Mouse (Mus musculus) mesoderm, embryonic 11.5 days (tissue): ENCODE results near the gene Pak4.
"Not testable (repeated sequence)": the region's sequence is repeated elsewhere in the genome, so short reads cannot be mapped to it uniquely, and the experiment has no call there.

Experiments used
- DNase-seq: peaks from one replicate; pipeline ENCODE4 v3.0.0-alpha.2; 2012; ENCODE audit warnings: low read depth, low spot score

The Pak4 gene

GRCm38 (mm10) chr7:28562371-28562770 is 35.6 kb downstream of the Pak4 start:
- no peak for DNase-seq

- DNase-seq, result no peak
Measured at GRCm38 (mm10) chr7:28561967-28562366, 36.0 kb downstream of the Pak4 start.

GRCm38 (mm10) chr7:28560856-28561255 is 37.1 kb downstream of the Pak4 start:
- no peak for DNase-seq

- DNase-seq, result no peak
Measured at GRCm38 (mm10) chr7:28558486-28558885, 39.5 kb downstream of the Pak4 start.

GRCm38 (mm10) chr7:28557708-28558107 is 40.3 kb downstream of the Pak4 start:
- no peak for DNase-seq

GRCm38 (mm10) chr7:28557069-28557468 is 40.9 kb downstream of the Pak4 start:
- DNase-seq, result no peak

- DNase-seq, result no peak
Measured at GRCm38 (mm10) chr7:28555939-28556535, 41.9 kb downstream of the Pak4 start.

GRCm38 (mm10) chr7:28553076-28553475 is 44.9 kb downstream of the Pak4 start:
- DNase-seq, result no peak

- no peak for DNase-seq
Measured at GRCm38 (mm10) chr7:28547628-28548027, 50.4 kb downstream of the Pak4 start.

- no peak for DNase-seq
Measured at GRCm38 (mm10) chr7:28547154-28547553, 50.8 kb downstream of the Pak4 start, which contains the start of gene Nccrp1. Nccrp1 (minus strand) TSS chr7:28547254.

- peak; percentile 31 for DNase-seq
Measured at GRCm38 (mm10) chr7:28546649-28547048, 51.3 kb downstream of the Pak4 start.

- DNase-seq, result no peak
Measured at GRCm38 (mm10) chr7:28545891-28546210, 52.1 kb downstream of the Pak4 start.

- peak; percentile 46 for DNase-seq
Measured at GRCm38 (mm10) chr7:28545048-28545890, 52.7 kb downstream of the Pak4 start.

- DNase-seq, result peak; percentile 30
Measured at GRCm38 (mm10) chr7:28544051-28544601, 53.9 kb downstream of the Pak4 start.

- DNase-seq, result no peak
Measured at GRCm38 (mm10) chr7:28540526-28540925, 57.5 kb downstream of the Pak4 start, which contains the start of gene Sycn. Sycn (plus strand) TSS chr7:28540885.

- DNase-seq, result not testable (repeated sequence)
Measured at GRCm38 (mm10) chr7:28538886-28539285, 59.1 kb downstream of the Pak4 start.

GRCm38 (mm10) chr7:28532005-28532404 is 66.0 kb downstream of the Pak4 start:
- DNase-seq, result no peak

GRCm38 (mm10) chr7:28527922-28528719 is 69.9 kb downstream of the Pak4 start:
- DNase-seq, result peak; percentile 84

GRCm38 (mm10) chr7:28522536-28522935 is 75.4 kb downstream of the Pak4 start, which contains the start of gene Ifnl3:
Ifnl3 (plus strand) TSS chr7:28522836.
- not testable (repeated sequence) for DNase-seq

- no peak for DNase-seq
Measured at GRCm38 (mm10) chr7:28511441-28511840, 86.5 kb downstream of the Pak4 start.

- DNase-seq, result not testable (repeated sequence)
Measured at GRCm38 (mm10) chr7:28510405-28510974, 87.5 kb downstream of the Pak4 start, which contains the start of gene Ifnl2. Ifnl2 (minus strand) TSS chr7:28510455.
